Mouse (Mus musculus) spleen, adult 12 weeks (tissue): ENCODE data around the gene Mfap1a.
A peak's percentile ranks its signal among the peaks of the same experiment; 100 is the strongest.
"Not testable (repeated sequence)": the region's sequence is repeated elsewhere in the genome, so short reads cannot be mapped to it uniquely, and the experiment has no call there.

ENCODE experiments used
- DNase-seq: peaks from one replicate; pipeline ENCODE4 v3.0.0; 2022; ENCODE audit warnings: low spot score

The Mfap1a gene

GRCm38 (mm10) chr2:121475306-121475705, 31.2 kb downstream of the Mfap1a start:
- DNase-seq, result not testable (repeated sequence)

- DNase-seq, result no peak
Observed at GRCm38 (mm10) chr2:121474180-121474535, 32.3 kb downstream of the Mfap1a start.

GRCm38 (mm10) chr2:121473301-121474179, 32.9 kb downstream of the Mfap1a start, which contains the start of gene Mfap1b:
Mfap1b (minus strand) TSS chr2:121474067.
- DNase-seq, result peak; percentile 58

GRCm38 (mm10) chr2:121472783-121473182, 33.7 kb downstream of the Mfap1a start:
- not testable (repeated sequence) for DNase-seq

- not testable (repeated sequence) for DNase-seq
Observed at GRCm38 (mm10) chr2:121468982-121469381, 37.5 kb downstream of the Mfap1a start.

- no peak for DNase-seq
Observed at GRCm38 (mm10) chr2:121460071-121460470, 46.4 kb downstream of the Mfap1a start.

GRCm38 (mm10) chr2:121456692-121457642, 49.5 kb downstream of the Mfap1a start, which contains the start of gene Serinc4:
Serinc4 (minus strand) TSS chr2:121456781.
- peak; percentile 83 for DNase-seq

- DNase-seq, result no peak
Observed at GRCm38 (mm10) chr2:121455534-121455933, 50.9 kb downstream of the Mfap1a start.

- no peak for DNase-seq
Observed at GRCm38 (mm10) chr2:121453917-121454316, 52.5 kb downstream of the Mfap1a start.

GRCm38 (mm10) chr2:121452990-121453389, 53.5 kb downstream of the Mfap1a start, which contains the start of gene Hypk:
Hypk (plus strand) TSS chr2:121453290.
- DNase-seq, result no peak

- no peak for DNase-seq
Observed at GRCm38 (mm10) chr2:121452361-121452760, 54.1 kb downstream of the Mfap1a start.

GRCm38 (mm10) chr2:121450093-121450492, 56.4 kb downstream of the Mfap1a start:
- DNase-seq, result no peak

GRCm38 (mm10) chr2:121449545-121450011, 56.9 kb downstream of the Mfap1a start:
- no peak for DNase-seq

GRCm38 (mm10) chr2:121448739-121449535, 57.5 kb downstream of the Mfap1a start, which contains the start of gene Serf2:
Serf2 (plus strand) TSS chr2:121449195.
- DNase-seq, result peak; percentile 99

GRCm38 (mm10) chr2:121448136-121448535, 58.3 kb downstream of the Mfap1a start:
- no peak for DNase-seq

GRCm38 (mm10) chr2:121447006-121447405, 59.5 kb downstream of the Mfap1a start:
- DNase-seq, result no peak

- DNase-seq, result no peak
Observed at GRCm38 (mm10) chr2:121446506-121446905, 60.0 kb downstream of the Mfap1a start.

GRCm38 (mm10) chr2:121445117-121445516, 61.3 kb downstream of the Mfap1a start:
- DNase-seq, result no peak

GRCm38 (mm10) chr2:121444178-121444577, 62.3 kb downstream of the Mfap1a start, which contains the start of gene Ell3:
Ell3 (minus strand) TSS chr2:121444278.
- no peak for DNase-seq

- DNase-seq, result no peak
Observed at GRCm38 (mm10) chr2:121443068-121443349, 63.5 kb downstream of the Mfap1a start.

GRCm38 (mm10) chr2:121442259-121443067, 64.0 kb downstream of the Mfap1a start:
- DNase-seq, result peak; percentile 73
